In the genomic region with DNA sequence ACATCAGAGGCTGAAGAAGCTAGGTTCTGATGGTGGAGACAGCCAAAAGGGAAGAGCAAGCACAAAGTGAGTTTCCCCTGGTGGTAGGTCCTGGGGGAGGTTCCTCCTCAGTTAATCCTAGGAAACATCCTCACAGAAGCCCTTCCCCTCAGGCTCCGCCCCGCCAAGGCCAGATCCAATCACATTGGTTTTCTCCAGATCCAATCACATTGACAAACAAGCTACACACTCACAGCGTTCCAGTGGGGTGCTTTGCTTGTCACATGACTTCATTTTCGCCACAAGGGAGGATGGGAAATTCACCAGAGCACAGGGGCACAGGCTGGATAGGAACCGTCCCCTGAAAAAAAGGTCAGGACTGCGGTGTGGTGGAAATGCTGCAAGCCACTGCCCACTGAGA, we compare ENCODE assay signal across 24 mouse cellular contexts. TPM values are rescaled to one million over a fixed set of nuclear protein-coding genes. Genes with fewer than 3 reads are reported as not detected.
A peak's percentile ranks its signal among the peaks of the same experiment; 100 is the strongest.
DNase-seq lines count a peak whose midpoint lies in the region; ATAC-seq and TF ChIP-seq lines count a peak whose summit lies in the region.
"Had no signal": no experiment of that assay in that cellular context is flagged by ENCODE, and none has a peak within 500 bp of the region (broad histone marks: within the 10 kb centered on the region; RNA-seq: fewer than 3 reads in every experiment).

No protein-coding gene starts in this region.

- peaks cover 26% of the 10 kb centered on the region for H3K27me3 ChIP-seq in midbrain, embryonic 10.5 days (ENCODE audit: low read depth, poor library complexity, severe bottlenecking)
- peaks cover 8% of the 10 kb centered on the region; the same call in 1 of the 2 replicates for H3K27me3 ChIP-seq in midbrain, embryonic 13.5 days
- peaks cover 27% of the 10 kb centered on the region for H3K27me3 ChIP-seq in E14TG2a.4 (ENCODE audit: insufficient read depth, low read length)
- H3K27me3 ChIP-seq: forebrain, embryonic 13.5 days; forebrain, embryonic 15.5 days had no signal

- H3K27ac ChIP-seq in midbrain, embryonic 10.5 days (replicated peaks) = 0 out of 2 replicates have a peak overlapping the region, but pooled peaks have one; percentile 17
- no peak overlapping the region for H3K27ac ChIP-seq in midbrain, embryonic 13.5 days
- H3K27ac ChIP-seq: embryonic facial prominence, embryonic 10.5 days; embryonic facial prominence, embryonic 12.5 days; forebrain, embryonic 13.5 days; forebrain, embryonic 15.5 days had no signal

- no peak for DNase-seq in midbrain, embryonic 10.5 days (ENCODE audit: low spot score)
- DNase-seq in ES-CJ7 (ENCODE audit: low read depth, low spot score) (peak; percentile 64), R1 (ENCODE audit: low read depth, low spot score) (peak; percentile 91)
- DNase-seq in kidney, postnatal 4 days = no peak
- no peak for DNase-seq in natural killer cell, adult 2 months (ENCODE audit: low spot score in 2 of 2)
- DNase-seq in left cerebral cortex, postnatal 25 days (ENCODE audit: low spot score in 2 of 2) = no peak
- DNase-seq: adrenal gland, adult 8-10 months; adrenal gland, postnatal 14 days; cerebellum, adult 11-12 months; cerebellum, adult 2 months; cerebellum, adult 9-10 months; cerebellum, postnatal 10 days; cerebellum, postnatal 25 days; forebrain, postnatal 0 days had no signal

- intact Hi-C loops in left cerebral cortex, postnatal 25 days (cut with DNase I) = loop anchor here (5.0 kb wide), 1 partner anchor 51 kb away; no protein-coding TSS in a partner anchor

- WGBS in midbrain, embryonic 10.5 days = 45% methylated on average over 6 of the region's 6 CpGs
- 51% methylated on average over 6 of the region's 6 CpGs for WGBS in midbrain, embryonic 13.5 days

- no peaks in the 10 kb centered on the region for H3K9me3 ChIP-seq in midbrain, embryonic 10.5 days (replicated peaks)
- H3K9me3 ChIP-seq in midbrain, embryonic 13.5 days = no peaks in the 10 kb centered on the region
- H3K9me3 ChIP-seq in E14TG2a.4 (ENCODE audit: low read length) = no peaks in the 10 kb centered on the region
- H3K9me3 ChIP-seq: embryonic facial prominence, embryonic 10.5 days; embryonic facial prominence, embryonic 12.5 days; forebrain, embryonic 13.5 days; forebrain, embryonic 15.5 days had no signal

- no peak for ATAC-seq in midbrain, embryonic 13.5 days
- ATAC-seq: activated CD4-positive, CD25-positive, alpha-beta regulatory T cell, adult 4 months; forebrain, embryonic 13.5 days; forebrain, embryonic 15.5 days; forebrain, postnatal 0 days; Patski had no signal

- H3K36me3 ChIP-seq in midbrain, embryonic 10.5 days = no peaks in the 10 kb centered on the region
- H3K36me3 ChIP-seq in midbrain, embryonic 13.5 days = no peaks in the 10 kb centered on the region
- no peaks in the 10 kb centered on the region for H3K36me3 ChIP-seq in E14TG2a.4 (ENCODE audit: insufficient read depth, low read length)
- H3K36me3 ChIP-seq: embryonic facial prominence, embryonic 10.5 days; embryonic facial prominence, embryonic 12.5 days; forebrain, embryonic 15.5 days; G1E had no signal

- TF ChIP-seq CTCF in E14TG2a.4 (conservative IDR thresholded peaks at IDR 0.05; ENCODE audit: low read length) = no peak

- no peak overlapping the region for H3K9ac ChIP-seq in midbrain, embryonic 13.5 days (replicated peaks)
- H3K9ac ChIP-seq: embryonic facial prominence, embryonic 12.5 days; forebrain, embryonic 13.5 days; forebrain, embryonic 15.5 days; forebrain, postnatal 0 days had no signal

- H3K4me2 ChIP-seq in midbrain, embryonic 13.5 days (replicated peaks) = no peak overlapping the region
- H3K4me2 ChIP-seq: embryonic facial prominence, embryonic 12.5 days; forebrain, embryonic 13.5 days; forebrain, embryonic 15.5 days had no signal

- H3K4me3 ChIP-seq in midbrain, embryonic 10.5 days = no peak overlapping the region
- H3K4me3 ChIP-seq in midbrain, embryonic 13.5 days (replicated peaks) = no peak overlapping the region
- H3K4me3 ChIP-seq in E14TG2a.4 (replicated peaks; ENCODE audit: low read length) = peak overlapping the region; percentile 37
- H3K4me3 ChIP-seq: embryonic facial prominence, embryonic 10.5 days; embryonic facial prominence, embryonic 12.5 days; forebrain, embryonic 13.5 days; forebrain, embryonic 15.5 days had no signal

- peaks cover 35% of the 10 kb centered on the region for H3K4me1 ChIP-seq in midbrain, embryonic 10.5 days
- peaks cover 26% of the 10 kb centered on the region for H3K4me1 ChIP-seq in midbrain, embryonic 13.5 days (replicated peaks)
- H3K4me1 ChIP-seq in E14TG2a.4 (replicated peaks; ENCODE audit: low read depth, low read length) = peaks cover 35% of the 10 kb centered on the region

RNA-seq across cellular contexts. Expression of a gene that starts 9.1 kb away (rescaled TPM):
- polyA plus RNA-seq in midbrain, embryonic 10.5 days (2016; fragmentation: Nextera tagmentation; extraction: Ambion mirVana) = 1.7 and 2.7 TPM in 2 replicates
- polyA plus RNA-seq in midbrain, embryonic 13.5 days (2015; fragmentation: Nextera tagmentation; extraction: Ambion mirVana) = 41.6 and 42.0 TPM in 2 replicates
- total RNA-seq in left cerebral cortex, postnatal 25 days (2021) = 100 to 1,000 TPM; 153 to 166 TPM
- polyA plus RNA-seq: activated CD4-positive, CD25-positive, alpha-beta regulatory T cell, adult 4 months; C2C12; G1E had no signal

Comparison
In these comparisons a context has a peak if more than half of its experiments do, and no peak if none do; other contexts are left out.
1. RNA of a gene that starts 9.1 kb away (polyA plus RNA-seq): 41.6 to 42.0 TPM in midbrain, embryonic 13.5 days; 1.7 to 2.7 TPM in midbrain, embryonic 10.5 days; every median in the first group is over 10 times any median in the second.
2. DNase-seq: peak in ES-CJ7 (single experiment) and R1 (single experiment); none in midbrain, embryonic 10.5 days (single experiment), kidney, postnatal 4 days (0 of 2), natural killer cell, adult 2 months (0 of 2) and left cerebral cortex, postnatal 25 days (0 of 2).